Mouse (Mus musculus) embryonic fibroblast, embryonic 13.5 days (primary cell): Measurements from ENCODE around the gene Rftn2.
"Not testable (repeated sequence)": the region's sequence is repeated elsewhere in the genome, so short reads cannot be mapped to it uniquely, and the experiment has no call there.

Experiments used
- CTCF ChIP-seq: IDR thresholded peaks from 2 replicates; pipeline ENCODE4 v1.5.1; 2011; ENCODE audit warnings: mild to moderate bottlenecking, control low read depth, low read length, moderate library complexity, borderline replicate concordance; ENCODE audit not compliant: insufficient read depth
- POLR2A ChIP-seq: IDR thresholded peaks from 2 replicates; pipeline ENCODE4 v1.6.1; 2011; ENCODE audit warnings: low read depth, mild to moderate bottlenecking, control low read depth, low read length, moderate library complexity

DNA sequence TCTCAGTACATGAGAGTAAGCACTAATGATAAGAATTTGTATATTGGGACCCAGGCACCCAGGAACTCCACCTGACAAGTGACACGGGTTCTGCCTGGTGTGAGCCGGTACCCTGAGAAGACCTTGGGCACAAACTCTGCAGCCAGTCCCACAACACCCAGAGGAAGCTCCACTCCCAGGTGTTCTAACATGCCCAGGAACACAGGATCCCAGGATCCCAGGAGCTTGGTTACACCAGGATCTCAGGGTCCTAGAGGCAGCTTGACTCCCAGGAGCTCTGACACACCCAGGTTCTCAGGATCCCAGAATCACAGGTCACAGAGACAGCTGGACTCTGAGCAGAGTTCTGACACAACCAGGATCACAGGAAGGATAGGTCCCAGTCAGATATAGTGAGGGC lies 102.4 kb downstream of the Rftn2 start:
- TF ChIP-seq CTCF, POLR2A: not testable (repeated sequence)
